10 mouse cellular contexts compared by ENCODE assay signal in genomic region chr7:83567841-83568500, GRCm38 (mm10). TPM values are rescaled to one million over a fixed set of nuclear protein-coding genes. Genes with fewer than 3 reads are reported as not detected.
DNase-seq lines count a peak whose midpoint lies in the region; ATAC-seq and TF ChIP-seq lines count a peak whose summit lies in the region.
"Had no signal": no experiment of that assay in that cellular context is flagged by ENCODE, and none has a peak within 500 bp of the region (broad histone marks: within the 10 kb centered on the region; RNA-seq: fewer than 3 reads in every experiment).

No protein-coding gene starts in this region.

- DNase-seq in kidney, adult 11 months: peak; percentile 30
- peak; percentile 74 for DNase-seq in CH12.LX (ENCODE audit: extremely low read depth)
- peak; percentile 20 for DNase-seq in adrenal gland, postnatal 25 days
- peak; percentile 13 for DNase-seq in large intestine, adult 2 months (ENCODE audit: low read depth, low spot score)
- DNase-seq in thymus, postnatal 4 days: peak; percentile 63

- no peak for TF ChIP-seq POLR2A in CH12.LX (IDR thresholded peaks at IDR 0.05; ENCODE audit: low read depth, low read length)

- H3K4me2 ChIP-seq in kidney, embryonic 15.5 days: no peak overlapping the region
- peak overlapping the region; percentile 97 for H3K4me2 ChIP-seq in CH12.LX (ENCODE audit: insufficient read depth, low read depth, poor library complexity, severe bottlenecking)
- H3K4me2 ChIP-seq in embryonic facial prominence, embryonic 15.5 days (replicated peaks): no peak overlapping the region
- no peak overlapping the region for H3K4me2 ChIP-seq in midbrain, embryonic 13.5 days (replicated peaks)
- H3K4me2 ChIP-seq: embryonic facial prominence, embryonic 12.5 days; liver, embryonic 15.5 days had no signal

- no peak overlapping the region for H3K4me3 ChIP-seq in kidney, embryonic 15.5 days (replicated peaks)
- H3K4me3 ChIP-seq in CH12.LX (replicated peaks in 1 of 3; ENCODE audit: low read depth in 2 of 3, low read length in 2 of 3, poor library complexity in 1 of 3): peak overlapping the region; percentile 27 to 45 (median 34)
- no peak overlapping the region for H3K4me3 ChIP-seq in embryonic facial prominence, embryonic 15.5 days (replicated peaks)
- no peak overlapping the region for H3K4me3 ChIP-seq in midbrain, embryonic 13.5 days (replicated peaks)
- H3K4me3 ChIP-seq: embryonic facial prominence, embryonic 12.5 days; liver, embryonic 15.5 days had no signal

- ATAC-seq in kidney, embryonic 15.5 days (replicated peaks; ENCODE audit: low FRiP score): no peak
- ATAC-seq in embryonic facial prominence, embryonic 15.5 days (ENCODE audit: insufficient number of reproducible peaks, low FRiP score, low TSS enrichment, low read depth): peak; percentile 34; the same call in 1 of the 2 replicates
- peak; percentile 28; the same call in 1 of the 2 replicates for ATAC-seq in midbrain, embryonic 13.5 days

- peaks cover 15% of the 10 kb centered on the region for H3K4me1 ChIP-seq in kidney, embryonic 15.5 days
- peaks cover 5 to 25% of the 10 kb centered on the region in 2 experiments for H3K4me1 ChIP-seq in CH12.LX (ENCODE audit: control insufficient read depth in 1 of 2, insufficient read depth in 2 of 2)
- peaks cover 21% of the 10 kb centered on the region; the same call in 1 of the 2 replicates for H3K4me1 ChIP-seq in embryonic facial prominence, embryonic 15.5 days
- peaks cover 12% of the 10 kb centered on the region for H3K4me1 ChIP-seq in midbrain, embryonic 13.5 days (replicated peaks)
- H3K4me1 ChIP-seq: liver, embryonic 15.5 days had no signal

- TF ChIP-seq RAD21 in CH12.LX (IDR thresholded peaks at IDR 0.05; ENCODE audit: low read depth, low read length): no peak; the same call in none of the 2 replicates

- no peak overlapping the region for H3K27ac ChIP-seq in kidney, embryonic 15.5 days
- H3K27ac ChIP-seq in CH12.LX (ENCODE audit: insufficient read depth, low read depth): no peak overlapping the region
- H3K27ac ChIP-seq in embryonic facial prominence, embryonic 15.5 days (replicated peaks): no peak overlapping the region
- H3K27ac ChIP-seq in midbrain, embryonic 13.5 days: no peak overlapping the region
- H3K27ac ChIP-seq: embryonic facial prominence, embryonic 12.5 days; liver, embryonic 15.5 days had no signal

- H3K79me2 ChIP-seq in CH12.LX (replicated peaks; ENCODE audit: control insufficient read depth, extremely low read depth, insufficient read depth, poor library complexity, severe bottlenecking): no peaks in the 10 kb centered on the region

- 47% methylated on average over 16 of the region's 16 CpGs for WGBS in kidney, embryonic 15.5 days
- WGBS in embryonic facial prominence, embryonic 15.5 days: 44% methylated on average over 16 of the region's 16 CpGs
- 46% methylated on average over 16 of the region's 16 CpGs for WGBS in large intestine, adult 2 months
- 54% methylated on average over 16 of the region's 16 CpGs for WGBS in midbrain, embryonic 13.5 days

- peak; percentile 81 to 95 for TF ChIP-seq CTCF in CH12.LX (conservative IDR thresholded peaks at IDR 0.05 in 1 of 2, IDR thresholded peaks at IDR 0.05 in 1 of 2; ENCODE audit: low read depth in 2 of 2, low read length in 2 of 2)

- no peaks in the 10 kb centered on the region for H3K27me3 ChIP-seq in kidney, embryonic 15.5 days
- no peaks in the 10 kb centered on the region for H3K27me3 ChIP-seq in CH12.LX (replicated peaks)
- H3K27me3 ChIP-seq in embryonic facial prominence, embryonic 15.5 days: no peaks in the 10 kb centered on the region
- no peaks in the 10 kb centered on the region for H3K27me3 ChIP-seq in midbrain, embryonic 13.5 days
- H3K27me3 ChIP-seq: embryonic facial prominence, embryonic 12.5 days; liver, embryonic 15.5 days had no signal

- no peaks in the 10 kb centered on the region for H3K9me3 ChIP-seq in kidney, embryonic 15.5 days (replicated peaks)
- H3K9me3 ChIP-seq in CH12.LX (replicated peaks; ENCODE audit: low read length): no peaks in the 10 kb centered on the region
- no peaks in the 10 kb centered on the region for H3K9me3 ChIP-seq in embryonic facial prominence, embryonic 15.5 days (replicated peaks)
- H3K9me3 ChIP-seq in midbrain, embryonic 13.5 days: no peaks in the 10 kb centered on the region
- H3K9me3 ChIP-seq: embryonic facial prominence, embryonic 12.5 days; liver, embryonic 15.5 days had no signal

- dilution Hi-C loops in CH12.LX (cut with MboI; ENCODE audit: extremely low pct_ligation_motif_present, extremely low pct_unique_long_range_greater_than_20kb, low sequenced_read_pairs): no loop called here

- in situ Hi-C loops in CH12.LX (cut with MboI; ENCODE audit: low pct_ligation_motif_present, low pct_unique_long_range_greater_than_20kb, low sequenced_read_pairs): loop anchor here (5.0 kb wide), 1 partner anchor 34 kb away; no protein-coding TSS in a partner anchor

- no peak overlapping the region for H3K9ac ChIP-seq in kidney, embryonic 15.5 days
- peak overlapping the region; percentile 46; the same call in 1 of the 2 replicates for H3K9ac ChIP-seq in CH12.LX (ENCODE audit: insufficient read depth, low read depth)
- H3K9ac ChIP-seq in embryonic facial prominence, embryonic 15.5 days: no peak overlapping the region
- no peak overlapping the region for H3K9ac ChIP-seq in midbrain, embryonic 13.5 days (replicated peaks)
- H3K9ac ChIP-seq: embryonic facial prominence, embryonic 12.5 days; liver, embryonic 15.5 days had no signal

- H3K36me3 ChIP-seq in kidney, embryonic 15.5 days: no peaks in the 10 kb centered on the region
- H3K36me3 ChIP-seq in CH12.LX (replicated peaks in 1 of 2; ENCODE audit: control insufficient read depth in 1 of 2, insufficient read depth in 1 of 2, low read length in 1 of 2): no peaks in the 10 kb centered on the region
- no peaks in the 10 kb centered on the region for H3K36me3 ChIP-seq in embryonic facial prominence, embryonic 15.5 days
- H3K36me3 ChIP-seq in midbrain, embryonic 13.5 days: no peaks in the 10 kb centered on the region
- H3K36me3 ChIP-seq: embryonic facial prominence, embryonic 12.5 days; liver, embryonic 15.5 days had no signal

- no peak for TF ChIP-seq EP300 in CH12.LX (IDR thresholded peaks at IDR 0.05; ENCODE audit: low read length)

TF ChIP-seq in CH12.LX, 34 proteins besides CTCF, POLR2A, EP300 and RAD21:
- TF ChIP-seq ZC3H11A (IDR thresholded peaks at IDR 0.05; ENCODE audit: low read depth, low read length): peak; percentile 79
- TF ChIP-seq ZKSCAN1 (IDR thresholded peaks at IDR 0.05; ENCODE audit: borderline replicate concordance, low read depth, low read length): no peak
- TF ChIP-seq SMC3 (IDR thresholded peaks at IDR 0.05; ENCODE audit: low read depth, low read length): peak; percentile 94

RNA-seq across cellular contexts. Expression of gene Tmc3, which starts 16.8 kb away (rescaled TPM):
- 1.6 TPM in 2 replicates for polyA plus RNA-seq in kidney, embryonic 15.5 days (2015; fragmentation: Nextera tagmentation; extraction: Ambion mirVana)
- 1.3 and 2.2 TPM in 2 replicates for total RNA-seq in CH12.LX (2012; rRNA removed)
- total RNA-seq in CH12.LX (2014; rRNA removed): 1.2 and 1.3 TPM in 2 replicates
- 2.3 and 3.0 TPM in 2 replicates for polyA plus RNA-seq in CH12.LX (2012; ENCODE audit: insufficient read length, low read depth)
- total RNA-seq in adrenal gland, postnatal 25 days (2021): 0.27 TPM in 1 of 2 replicates, not detected in the other
- 0.81 and 1.2 TPM in 2 replicates for polyA plus RNA-seq in embryonic facial prominence, embryonic 15.5 days (2015; fragmentation: Nextera tagmentation; extraction: Ambion mirVana)
- polyA plus RNA-seq in large intestine, adult 2 months (2012; rRNA removed): 0.24 and 0.32 TPM in 2 replicates
- polyA plus RNA-seq in midbrain, embryonic 13.5 days (2015; fragmentation: Nextera tagmentation; extraction: Ambion mirVana): 0.40 and 0.54 TPM in 2 replicates

Comparison
In these comparisons a context has a peak if more than half of its experiments do, and no peak if none do; other contexts are left out.
1. DNase-seq: peak in every context shown above with its lines; median percentile 74 in CH12.LX; 63 in thymus, postnatal 4 days; 30 in kidney, adult 11 months; 20 in adrenal gland, postnatal 25 days; 13 in large intestine, adult 2 months.
2. H3K4me3 ChIP-seq: peak in CH12.LX (3 of 3); none in kidney, embryonic 15.5 days (single experiment), embryonic facial prominence, embryonic 15.5 days (single experiment) and midbrain, embryonic 13.5 days (single experiment).